Mouse (Mus musculus): ENCODE measurements at regions not wholly inside any gene's neighbourhood (a gene's known extent, or its start where the extent isn't known, plus 50 kb on each side); places are given as distances from the start of the nearest gene placed in this dataset.
"Not testable (repeated sequence)": the region's sequence is repeated elsewhere in the genome, so short reads cannot be mapped to it uniquely, and the experiment has no call there.

- H3K9me3 ChIP-seq (replicated peaks; ENCODE audit: control insufficient read depth, low read length) = no peaks in the 10 kb centered on the region; the same call in 1 of the 2 replicates
- H3K36me3 ChIP-seq (replicated peaks; ENCODE audit: control insufficient read depth, insufficient read depth, low read length) = no peaks in the 10 kb centered on the region
- no peak overlapping the region for H3K9ac ChIP-seq (replicated peaks; ENCODE audit: low read depth, low read length)
- no peak overlapping the region for H3K4me3 ChIP-seq (ENCODE audit: low read depth, low read length)
- no peaks in the 10 kb centered on the region for H3K4me1 ChIP-seq (ENCODE audit: control insufficient read depth, insufficient read depth)
- DNase-seq (ENCODE audit: low spot score) (no peak), ATAC-seq (ENCODE audit: insufficient read depth, low read depth) (no peak)
- TF ChIP-seq EP300 (IDR thresholded peaks at IDR 0.05; ENCODE audit: low read depth) (no peak), CTCF (IDR thresholded peaks at IDR 0.05; ENCODE audit: low read depth) (no peak)
- H3K4me2 ChIP-seq (ENCODE audit: low read depth, low read length) = no peak overlapping the region
- no peaks in the 10 kb centered on the region for H3K27me3 ChIP-seq (ENCODE audit: control insufficient read depth, insufficient read depth, low read length)
- no peak overlapping the region for H3K27ac ChIP-seq (ENCODE audit: low read depth)
- 91% methylated on average over 9 of the region's 9 CpGs for WGBS
Measured at GRCm38 (mm10) chr5:134848981-134849380, 57.6 kb downstream of the Tmem270 start.

GRCm38 (mm10) chr5:134848571-134848970 lies 58.0 kb downstream of the Tmem270 start:
- WGBS = 87% methylated on average over 13 of the region's 13 CpGs
- no peak for ATAC-seq (ENCODE audit: insufficient read depth, low read depth)

GRCm38 (mm10) chr5:134845416-134845815 lies 61.1 kb downstream of the Tmem270 start:
- Histone ChIP-seq H3K9ac (replicated peaks; ENCODE audit: low read depth, low read length) (no peak overlapping the region), H3K27me3 (ENCODE audit: control insufficient read depth, insufficient read depth, low read length) (no peaks in the 10 kb centered on the region), H3K4me1 (ENCODE audit: control insufficient read depth, insufficient read depth) (no peaks in the 10 kb centered on the region), H3K4me3 (ENCODE audit: low read depth, low read length) (no peak overlapping the region), H3K27ac (ENCODE audit: low read depth) (no peak overlapping the region), H3K9me3 (replicated peaks; ENCODE audit: control insufficient read depth, low read length) (no peaks in the 10 kb centered on the region; the same call in 1 of the 2 replicates), H3K4me2 (ENCODE audit: low read depth, low read length) (no peak overlapping the region), H3K36me3 (replicated peaks; ENCODE audit: control insufficient read depth, insufficient read depth, low read length) (no peaks in the 10 kb centered on the region)
- no peak for ATAC-seq (ENCODE audit: insufficient read depth, low read depth)
- WGBS = 84% methylated on average over 4 of the region's 4 CpGs
- DNase-seq (ENCODE audit: low spot score) = no peak
- TF ChIP-seq EP300 (IDR thresholded peaks at IDR 0.05; ENCODE audit: low read depth) = no peak

More at GRCm38 (mm10) chr5:134848571-134848970, 58.0 kb downstream of the Tmem270 start:
- DNase-seq (ENCODE audit: low spot score) = no peak
- H3K4me1 ChIP-seq (ENCODE audit: control insufficient read depth, insufficient read depth) = no peaks in the 10 kb centered on the region
- no peaks in the 10 kb centered on the region; the same call in 1 of the 2 replicates for H3K9me3 ChIP-seq (replicated peaks; ENCODE audit: control insufficient read depth, low read length)
- no peaks in the 10 kb centered on the region for H3K36me3 ChIP-seq (replicated peaks; ENCODE audit: control insufficient read depth, insufficient read depth, low read length)
- no peak for TF ChIP-seq EP300 (IDR thresholded peaks at IDR 0.05; ENCODE audit: low read depth)
- TF ChIP-seq CTCF (IDR thresholded peaks at IDR 0.05; ENCODE audit: low read depth) = no peak
- no peaks in the 10 kb centered on the region for H3K27me3 ChIP-seq (ENCODE audit: control insufficient read depth, insufficient read depth, low read length)
- H3K9ac ChIP-seq (replicated peaks; ENCODE audit: low read depth, low read length) = no peak overlapping the region
- no peak overlapping the region for H3K4me2 ChIP-seq (ENCODE audit: low read depth, low read length)
- no peak overlapping the region for H3K4me3 ChIP-seq (ENCODE audit: low read depth, low read length)
- H3K27ac ChIP-seq (ENCODE audit: low read depth) = no peak overlapping the region

GRCm38 (mm10) chr5:134844216-134844615 lies 62.3 kb downstream of the Tmem270 start:
- not testable (repeated sequence) for H3K4me3 ChIP-seq (ENCODE audit: low read depth, low read length); H3K27me3 ChIP-seq (ENCODE audit: control insufficient read depth, insufficient read depth, low read length); H3K36me3 ChIP-seq (replicated peaks; ENCODE audit: control insufficient read depth, insufficient read depth, low read length); ATAC-seq (ENCODE audit: insufficient read depth, low read depth); H3K4me2 ChIP-seq (ENCODE audit: low read depth, low read length); H3K9me3 ChIP-seq (replicated peaks; ENCODE audit: control insufficient read depth, low read length); H3K9ac ChIP-seq (replicated peaks; ENCODE audit: low read depth, low read length); H3K27ac ChIP-seq (ENCODE audit: low read depth); H3K4me1 ChIP-seq (ENCODE audit: control insufficient read depth, insufficient read depth); DNase-seq (ENCODE audit: low spot score)
- 65% methylated on average over 3 of the region's 3 CpGs for WGBS

GRCm38 (mm10) chr5:134841205-134841980 lies 65.1 kb downstream of the Tmem270 start:
- no peaks in the 10 kb centered on the region for H3K27me3 ChIP-seq (ENCODE audit: control insufficient read depth, insufficient read depth, low read length)
- no peak overlapping the region for H3K4me2 ChIP-seq (ENCODE audit: low read depth, low read length)
- H3K4me1 ChIP-seq (ENCODE audit: control insufficient read depth, insufficient read depth) = no peaks in the 10 kb centered on the region
- 87% methylated on average over 7 of the region's 7 CpGs for WGBS
- no peak overlapping the region for H3K4me3 ChIP-seq (ENCODE audit: low read depth, low read length)
- TF ChIP-seq EP300 (IDR thresholded peaks at IDR 0.05; ENCODE audit: low read depth) (no peak), CTCF (IDR thresholded peaks at IDR 0.05; ENCODE audit: low read depth) (no peak)
- H3K36me3 ChIP-seq (replicated peaks; ENCODE audit: control insufficient read depth, insufficient read depth, low read length) = no peaks in the 10 kb centered on the region
- no peak overlapping the region for H3K9ac ChIP-seq (replicated peaks; ENCODE audit: low read depth, low read length)
- H3K27ac ChIP-seq (ENCODE audit: low read depth) = no peak overlapping the region
- no peaks in the 10 kb centered on the region for H3K9me3 ChIP-seq (replicated peaks; ENCODE audit: control insufficient read depth, low read length)
- no peak for DNase-seq (ENCODE audit: low spot score)
- no peak for ATAC-seq (ENCODE audit: insufficient read depth, low read depth)

- H3K4me2 ChIP-seq (ENCODE audit: low read depth, low read length) = no peak overlapping the region
- TF ChIP-seq EP300 (IDR thresholded peaks at IDR 0.05; ENCODE audit: low read depth) (no peak), CTCF (IDR thresholded peaks at IDR 0.05; ENCODE audit: low read depth) (no peak)
- H3K27ac ChIP-seq (ENCODE audit: low read depth) = no peak overlapping the region
- no peak for ATAC-seq (ENCODE audit: insufficient read depth, low read depth)
- H3K4me1 ChIP-seq (ENCODE audit: control insufficient read depth, insufficient read depth) = no peaks in the 10 kb centered on the region
- no peak overlapping the region for H3K9ac ChIP-seq (replicated peaks; ENCODE audit: low read depth, low read length)
- H3K4me3 ChIP-seq (ENCODE audit: low read depth, low read length) = no peak overlapping the region
- DNase-seq (ENCODE audit: low spot score) = no peak
- no peaks in the 10 kb centered on the region for H3K9me3 ChIP-seq (replicated peaks; ENCODE audit: control insufficient read depth, low read length)
- H3K27me3 ChIP-seq (ENCODE audit: control insufficient read depth, insufficient read depth, low read length) = no peaks in the 10 kb centered on the region
- H3K36me3 ChIP-seq (replicated peaks; ENCODE audit: control insufficient read depth, insufficient read depth, low read length) = no peaks in the 10 kb centered on the region
Measured at GRCm38 (mm10) chr5:134836489-134836888, 70.0 kb downstream of the Tmem270 start.

All from heart, postnatal 0 days (tissue).